ENCODE assay signal across 8 mouse cellular contexts in genomic region chr2:69722650-69723518, GRCm38 (mm10). TPM values are rescaled to one million over a fixed set of nuclear protein-coding genes. Genes with fewer than 3 reads are reported as not detected.
DNase-seq lines count a peak whose midpoint lies in the region; ATAC-seq and TF ChIP-seq lines count a peak whose summit lies in the region.

No protein-coding gene starts in this region.

- H3K9me3 ChIP-seq in forebrain, embryonic 10.5 days = no peaks in the 10 kb centered on the region
- H3K9me3 ChIP-seq in heart, embryonic 15.5 days (replicated peaks) = no peaks in the 10 kb centered on the region
- no peaks in the 10 kb centered on the region for H3K9me3 ChIP-seq in liver, embryonic 14.5 days (ENCODE audit: control insufficient read depth, low read length)
- H3K9me3 ChIP-seq in neural tube, embryonic 11.5 days (ENCODE audit: control insufficient read depth, low read length) = no peaks in the 10 kb centered on the region
- no peaks in the 10 kb centered on the region for H3K9me3 ChIP-seq in stomach, postnatal 0 days (ENCODE audit: control insufficient read depth, low read length)

- peak; percentile 88 for ATAC-seq in CD4-positive, CD25-positive, alpha-beta regulatory T cell, adult 4 months
- ATAC-seq in heart, embryonic 15.5 days (replicated peaks; ENCODE audit: insufficient number of reproducible peaks, insufficient read depth, low FRiP score, low read depth) = peak; percentile 94
- ATAC-seq in liver, embryonic 14.5 days (ENCODE audit: insufficient read depth) = peak; percentile 90
- ATAC-seq in neural tube, embryonic 11.5 days (ENCODE audit: insufficient read depth, low FRiP score, low TSS enrichment) = peak; percentile 98
- peak; percentile 92 for ATAC-seq in stomach, postnatal 0 days (ENCODE audit: low FRiP score, low TSS enrichment)

- WGBS in forebrain, embryonic 10.5 days = under 1% methylated on average over 90 of the region's 91 CpGs
- WGBS in heart, embryonic 15.5 days = under 1% methylated on average over 75 of the region's 91 CpGs
- WGBS in liver, embryonic 14.5 days (ENCODE audit: insufficient replicate concordance) = under 1% methylated on average over 87 of the region's 91 CpGs
- WGBS in neural tube, embryonic 11.5 days = 0% methylated on average over 82 of the region's 91 CpGs
- WGBS in stomach, postnatal 0 days = under 1% methylated on average over 91 of the region's 91 CpGs

- DNase-seq in c-Kit-negative CD71-positive TER-119-positive erythroid progenitor cells, embryonic 14.5 days (ENCODE audit: low read depth, low spot score) = peak; percentile 83
- peak; percentile 93 for DNase-seq in forebrain, embryonic 10.5 days (ENCODE audit: extremely low spot score, low spot score)
- peak; percentile 96 to 97 for DNase-seq in kidney, postnatal 25 days
- DNase-seq in liver, embryonic 14.5 days (ENCODE audit: low read depth in 3 of 3, low spot score in 3 of 3) = peak; percentile 83 to 85 (median 84)
- peak; percentile 95 for DNase-seq in neural tube, embryonic 11.5 days (ENCODE audit: low spot score)
- peak; percentile 93 for DNase-seq in stomach, postnatal 0 days (ENCODE audit: low spot score)

- H3K27me3 ChIP-seq in forebrain, embryonic 10.5 days (ENCODE audit: poor library complexity, severe bottlenecking) = peaks cover 5% of the 10 kb centered on the region; the same call in 1 of the 2 replicates
- no peaks in the 10 kb centered on the region; the same call in 1 of the 2 replicates for H3K27me3 ChIP-seq in heart, embryonic 15.5 days
- H3K27me3 ChIP-seq in liver, embryonic 14.5 days (ENCODE audit: control insufficient read depth, insufficient read depth, low read length) = no peaks in the 10 kb centered on the region
- H3K27me3 ChIP-seq in neural tube, embryonic 11.5 days (ENCODE audit: control insufficient read depth, insufficient read depth, low read length) = no peaks in the 10 kb centered on the region
- no peaks in the 10 kb centered on the region for H3K27me3 ChIP-seq in stomach, postnatal 0 days (ENCODE audit: control insufficient read depth, insufficient read depth, low read length)

- peak overlapping the region; percentile 89 for H3K9ac ChIP-seq in heart, embryonic 15.5 days
- peak overlapping the region; percentile 95 for H3K9ac ChIP-seq in liver, embryonic 14.5 days (replicated peaks)
- peak overlapping the region; percentile 86 for H3K9ac ChIP-seq in neural tube, embryonic 11.5 days (ENCODE audit: low read length)
- peak overlapping the region; percentile 89 for H3K9ac ChIP-seq in stomach, postnatal 0 days (ENCODE audit: low read length)

- no peak for TF ChIP-seq EP300 in liver, embryonic 14.5 days (IDR thresholded peaks at IDR 0.05; ENCODE audit: low read depth)
- TF ChIP-seq EP300 in stomach, postnatal 0 days (optimal IDR thresholded peaks at IDR 0.05) = no peak

- peaks cover 16% of the 10 kb centered on the region for H3K4me1 ChIP-seq in forebrain, embryonic 10.5 days
- H3K4me1 ChIP-seq in heart, embryonic 15.5 days (replicated peaks) = peaks cover 11% of the 10 kb centered on the region
- H3K4me1 ChIP-seq in liver, embryonic 14.5 days (replicated peaks; ENCODE audit: control insufficient read depth in 2 of 2, insufficient read depth in 2 of 2, low read length in 1 of 2) = peaks cover 7 to 9% of the 10 kb centered on the region in 2 experiments
- 0 out of 2 replicates have a peak, but pooled peaks cover 3% of the 10 kb centered on the region for H3K4me1 ChIP-seq in neural tube, embryonic 11.5 days (ENCODE audit: control insufficient read depth, insufficient read depth, low read length)
- peaks cover 3% of the 10 kb centered on the region for H3K4me1 ChIP-seq in stomach, postnatal 0 days (replicated peaks; ENCODE audit: control insufficient read depth, insufficient read depth)

- peak overlapping the region; percentile 72 for H3K4me2 ChIP-seq in heart, embryonic 15.5 days
- H3K4me2 ChIP-seq in liver, embryonic 14.5 days (ENCODE audit: low read depth) = peak overlapping the region; percentile 79
- H3K4me2 ChIP-seq in neural tube, embryonic 11.5 days (ENCODE audit: low read depth) = peak overlapping the region; percentile 59
- peak overlapping the region; percentile 67 for H3K4me2 ChIP-seq in stomach, postnatal 0 days (replicated peaks; ENCODE audit: low read depth)

- peak overlapping the region; percentile 98 for H3K4me3 ChIP-seq in forebrain, embryonic 10.5 days
- peak overlapping the region; percentile 98 for H3K4me3 ChIP-seq in heart, embryonic 15.5 days
- peak overlapping the region; percentile 84 to 96 for H3K4me3 ChIP-seq in liver, embryonic 14.5 days (ENCODE audit: insufficient read depth in 1 of 2, low read depth in 2 of 2, low read length in 2 of 2)
- peak overlapping the region; percentile 98 for H3K4me3 ChIP-seq in neural tube, embryonic 11.5 days (ENCODE audit: low read depth, low read length)
- peak overlapping the region; percentile 97 for H3K4me3 ChIP-seq in stomach, postnatal 0 days (ENCODE audit: low read depth, low read length)

- H3K36me3 ChIP-seq in forebrain, embryonic 10.5 days (replicated peaks) = peaks cover 8% of the 10 kb centered on the region; the same call in 1 of the 2 replicates
- no peaks in the 10 kb centered on the region for H3K36me3 ChIP-seq in heart, embryonic 15.5 days
- H3K36me3 ChIP-seq in liver, embryonic 14.5 days (replicated peaks; ENCODE audit: control insufficient read depth, insufficient read depth, low read depth) = no peaks in the 10 kb centered on the region
- no peaks in the 10 kb centered on the region for H3K36me3 ChIP-seq in neural tube, embryonic 11.5 days (ENCODE audit: control insufficient read depth, insufficient read depth, low read length)
- H3K36me3 ChIP-seq in stomach, postnatal 0 days (ENCODE audit: control insufficient read depth, insufficient read depth, low read length) = no peaks in the 10 kb centered on the region

- no peak for TF ChIP-seq CTCF in liver, embryonic 14.5 days (IDR thresholded peaks at IDR 0.05; ENCODE audit: low read depth)
- TF ChIP-seq CTCF in stomach, postnatal 0 days (IDR thresholded peaks at IDR 0.05; ENCODE audit: low read depth) = no peak

- peak overlapping the region; percentile 97 for H3K27ac ChIP-seq in forebrain, embryonic 10.5 days
- H3K27ac ChIP-seq in heart, embryonic 15.5 days = peak overlapping the region; percentile 94
- H3K27ac ChIP-seq in liver, embryonic 14.5 days = peak overlapping the region; percentile 36
- peak overlapping the region; percentile 62 for H3K27ac ChIP-seq in neural tube, embryonic 11.5 days (ENCODE audit: low read depth, low read length)
- peak overlapping the region; percentile 92 for H3K27ac ChIP-seq in stomach, postnatal 0 days (replicated peaks)

RNA-seq across cellular contexts. Expression of gene Ppig, which starts 0.5 kb away (rescaled TPM):
- polyA plus RNA-seq in CD4-positive, CD25-positive, alpha-beta regulatory T cell, adult 4 months (2017; shearing (Covaris generic)) = 100 to 1,000 TPM; 138 to 192 TPM
- polyA plus RNA-seq in forebrain, embryonic 10.5 days (2016; fragmentation: Nextera tagmentation; extraction: Ambion mirVana) = 155 and 168 TPM in 2 replicates
- 83.5 and 98.4 TPM in 2 replicates for polyA plus RNA-seq in heart, embryonic 15.5 days (2015; fragmentation: Nextera tagmentation; extraction: Ambion mirVana)
- polyA plus RNA-seq in liver, embryonic 14.5 days (2012; rRNA removed) = 5.5 and 10.0 TPM in 2 replicates
- polyA plus RNA-seq in liver, embryonic 14.5 days (2014; fragmentation: Nextera tagmentation; extraction: Ambion mirVana) = 58.7 and 60.2 TPM in 2 replicates
- 105 and 115 TPM in 2 replicates for polyA plus RNA-seq in neural tube, embryonic 11.5 days (2014; fragmentation: Nextera tagmentation; extraction: Ambion mirVana)
- 83.7 and 85.2 TPM in 2 replicates for polyA plus RNA-seq in stomach, postnatal 0 days (2015; fragmentation: Nextera tagmentation; extraction: Ambion mirVana)

RNA-seq across cellular contexts. Expression of gene Fastkd1, which starts 9.6 kb away (rescaled TPM):
- 10 to 100 TPM in 1 of 2 experiments, 1 to 10 TPM in 1; 9.4 to 13.8 TPM for polyA plus RNA-seq in CD4-positive, CD25-positive, alpha-beta regulatory T cell, adult 4 months (2017; shearing (Covaris generic))
- 18.6 and 19.1 TPM in 2 replicates for polyA plus RNA-seq in forebrain, embryonic 10.5 days (2016; fragmentation: Nextera tagmentation; extraction: Ambion mirVana)
- polyA plus RNA-seq in heart, embryonic 15.5 days (2015; fragmentation: Nextera tagmentation; extraction: Ambion mirVana) = 18.8 and 19.0 TPM in 2 replicates
- 2.1 and 3.2 TPM in 2 replicates for polyA plus RNA-seq in liver, embryonic 14.5 days (2012; rRNA removed)
- polyA plus RNA-seq in liver, embryonic 14.5 days (2014; fragmentation: Nextera tagmentation; extraction: Ambion mirVana) = 3.5 and 4.6 TPM in 2 replicates
- 19.5 and 22.5 TPM in 2 replicates for polyA plus RNA-seq in neural tube, embryonic 11.5 days (2014; fragmentation: Nextera tagmentation; extraction: Ambion mirVana)
- polyA plus RNA-seq in stomach, postnatal 0 days (2015; fragmentation: Nextera tagmentation; extraction: Ambion mirVana) = 5.6 and 5.7 TPM in 2 replicates

RNA-seq across cellular contexts. Expression of gene Klhl41, which starts 53.0 kb away (rescaled TPM):
- polyA plus RNA-seq in CD4-positive, CD25-positive, alpha-beta regulatory T cell, adult 4 months (2017; shearing (Covaris generic)) = under 1 TPM in 1 of 2 experiments, not detected in 1; 0.12 TPM
- polyA plus RNA-seq in forebrain, embryonic 10.5 days (2016; fragmentation: Nextera tagmentation; extraction: Ambion mirVana) = 0.11 and 0.21 TPM in 2 replicates
- 15.0 and 23.9 TPM in 2 replicates for polyA plus RNA-seq in heart, embryonic 15.5 days (2015; fragmentation: Nextera tagmentation; extraction: Ambion mirVana)
- 0.02 and 0.04 TPM in 2 replicates for polyA plus RNA-seq in liver, embryonic 14.5 days (2012; rRNA removed)
- not detected in 2 replicates for polyA plus RNA-seq in liver, embryonic 14.5 days (2014; fragmentation: Nextera tagmentation; extraction: Ambion mirVana)
- 3.3 and 5.4 TPM in 2 replicates for polyA plus RNA-seq in neural tube, embryonic 11.5 days (2014; fragmentation: Nextera tagmentation; extraction: Ambion mirVana)
- 0.28 and 0.67 TPM in 2 replicates for polyA plus RNA-seq in stomach, postnatal 0 days (2015; fragmentation: Nextera tagmentation; extraction: Ambion mirVana)

Comparison
In these comparisons a context has a peak if more than half of its experiments do, and no peak if none do; other contexts are left out.
1. Peak in every context shown above with its lines: DNase-seq, ATAC-seq, H3K4me3 ChIP-seq and H3K27ac ChIP-seq.
2. H3K27ac ChIP-seq: peak in every context shown above with its lines; median percentile 97 in forebrain, embryonic 10.5 days; 94 in heart, embryonic 15.5 days; 92 in stomach, postnatal 0 days; 62 in neural tube, embryonic 11.5 days; 36 in liver, embryonic 14.5 days.